Mouse (Mus musculus): ENCODE data around the gene Rnft2. TPM values are rescaled to one million over a fixed set of nuclear protein-coding genes. Genes with fewer than 3 reads are reported as not detected.
A peak's percentile ranks its signal among the peaks of the same experiment; 100 is the strongest.

The Rnft2 gene
- total RNA-seq, 2 experiments from 2014 or later: 71.8 to 72.7 TPM

- no peak for DNase-seq (ENCODE audit: low spot score in 2 of 2)
Measured at GRCm38 (mm10) chr5:118175137-118175536, 69.8 kb downstream of the Rnft2 start.

- no peak for DNase-seq (ENCODE audit: low spot score in 2 of 2)
Measured at GRCm38 (mm10) chr5:118174310-118175009, 70.5 kb downstream of the Rnft2 start.

GRCm38 (mm10) chr5:118172078-118172723, 72.7 kb downstream of the Rnft2 start:
- peak in 1 of 2 experiments; percentile 33 for DNase-seq (ENCODE audit: low spot score in 2 of 2)

GRCm38 (mm10) chr5:118171665-118172064, 73.3 kb downstream of the Rnft2 start:
- peak; percentile 69 to 75 for DNase-seq (ENCODE audit: low spot score in 2 of 2)

GRCm38 (mm10) chr5:118170888-118171529, 73.9 kb downstream of the Rnft2 start:
- peak in 1 of 2 experiments; percentile 33 for DNase-seq (ENCODE audit: low spot score in 2 of 2)

- DNase-seq (ENCODE audit: low spot score in 2 of 2): peak; percentile 26 to 37
Measured at GRCm38 (mm10) chr5:118169222-118170221, 75.4 kb downstream of the Rnft2 start.

- DNase-seq (ENCODE audit: low spot score in 2 of 2): no peak
Measured at GRCm38 (mm10) chr5:118167561-118167995, 77.3 kb downstream of the Rnft2 start.

- no peak for DNase-seq (ENCODE audit: low spot score in 2 of 2)
Measured at GRCm38 (mm10) chr5:118165462-118165861, 79.5 kb downstream of the Rnft2 start.

- no peak for DNase-seq (ENCODE audit: low spot score in 2 of 2)
Measured at GRCm38 (mm10) chr5:118164581-118164980, 80.3 kb downstream of the Rnft2 start, which contains the start of gene Hrk. Hrk (plus strand) TSS chr5:118164648.

- DNase-seq (ENCODE audit: low spot score in 2 of 2): no peak
Measured at GRCm38 (mm10) chr5:118160691-118161090, 84.2 kb downstream of the Rnft2 start.

GRCm38 (mm10) chr5:118156976-118157375, 87.9 kb downstream of the Rnft2 start:
- no peak for DNase-seq (ENCODE audit: low spot score in 2 of 2)

GRCm38 (mm10) chr5:118155565-118155947, 89.4 kb downstream of the Rnft2 start:
- DNase-seq (ENCODE audit: low spot score in 2 of 2): no peak

GRCm38 (mm10) chr5:118154839-118155564, 89.9 kb downstream of the Rnft2 start, which contains the start of gene Fbxw8:
Fbxw8 (minus strand) TSS chr5:118155464.
- DNase-seq (ENCODE audit: low spot score in 2 of 2): peak; percentile 85

- no peak for DNase-seq (ENCODE audit: low spot score in 2 of 2)
Measured at GRCm38 (mm10) chr5:118149711-118150110, 95.2 kb downstream of the Rnft2 start.

- no peak for DNase-seq (ENCODE audit: low spot score in 2 of 2)
Measured at GRCm38 (mm10) chr5:118147264-118147663, 97.7 kb downstream of the Rnft2 start.

GRCm38 (mm10) chr5:118145999-118146679, 98.8 kb downstream of the Rnft2 start:
- DNase-seq (ENCODE audit: low spot score in 2 of 2): no peak

GRCm38 (mm10) chr5:118145458-118145857, 99.5 kb downstream of the Rnft2 start:
- DNase-seq (ENCODE audit: low spot score in 2 of 2): no peak

GRCm38 (mm10) chr5:118144770-118145169, 100.1 kb downstream of the Rnft2 start:
- no peak for DNase-seq (ENCODE audit: low spot score in 2 of 2)

GRCm38 (mm10) chr5:118144327-118144726, 100.6 kb downstream of the Rnft2 start:
- no peak for DNase-seq (ENCODE audit: low spot score in 2 of 2)

All from left cerebral cortex, adult 18-20 months (tissue).